Mouse (Mus musculus) liver, postnatal 0 days (tissue): ENCODE results near the gene Slc22a16.

Experiments
- CTCF ChIP-seq: sonication (generic); IDR thresholded peaks from 2 replicates; pipeline ENCODE4 v1.5.1; 2016; ENCODE audit warnings: antibody characterized with exemption, low read depth
- EP300 ChIP-seq: IDR thresholded peaks from 2 replicates; pipeline ENCODE4 v1.6.1; 2016; ENCODE audit warnings: antibody characterized with exemption, low read depth, mild to moderate bottlenecking

DNA sequence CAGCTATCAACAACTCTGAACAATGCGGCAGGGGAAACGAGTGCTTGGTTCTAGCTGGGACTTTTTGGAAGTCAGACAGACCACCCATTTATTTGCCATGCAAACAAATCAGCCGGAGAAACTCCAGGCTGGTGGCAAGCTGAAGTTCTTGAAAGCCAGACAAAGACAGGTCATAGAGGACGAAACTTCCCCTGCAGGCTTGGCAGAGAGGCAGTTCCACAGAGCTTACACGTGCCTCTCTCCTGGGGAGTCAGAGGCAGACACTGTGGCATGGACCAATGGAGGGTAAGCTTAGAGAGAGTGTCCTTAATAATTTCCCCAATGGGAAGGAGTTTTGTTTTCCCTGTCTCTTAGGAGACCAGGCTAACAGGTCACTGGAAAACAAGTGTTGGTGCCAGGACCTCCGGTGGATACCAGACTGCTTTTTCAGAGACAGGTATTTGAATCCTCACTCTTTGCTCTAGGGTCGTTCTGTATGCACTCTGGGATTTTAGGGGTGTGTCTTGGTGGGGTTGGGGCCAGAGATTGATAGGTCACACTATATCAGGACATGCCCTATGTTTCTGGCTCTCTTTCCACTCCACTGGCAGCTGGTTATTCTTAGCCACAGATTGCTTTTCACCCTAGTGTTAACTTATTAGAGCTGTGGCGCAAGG is 59.6 kb downstream of the Slc22a16 start, which contains the start of gene Ddo:
- TF ChIP-seq EP300, result no peak
- no peak for TF ChIP-seq CTCF
